Mouse (Mus musculus): ENCODE data around the gene Vmn1r53. TPM values are rescaled to one million over a fixed set of nuclear protein-coding genes. Genes with fewer than 3 reads are reported as not detected.
"Not testable (repeated sequence)": the region's sequence is repeated elsewhere in the genome, so short reads cannot be mapped to it uniquely, and the experiment has no call there.

The Vmn1r53 gene
- not detected for polyA plus RNA-seq (2017; shearing (Covaris generic))

- no peak for ATAC-seq
Observed at GRCm38 (mm10) chr6:90224338-90224737, at the start of gene Vmn1r53. Vmn1r53 (minus strand) TSS chr6:90224438.

GRCm38 (mm10) chr6:90246000-90246399 is 21.8 kb upstream of the Vmn1r53 start, which contains the start of gene Vmn1r54:
Vmn1r54 (plus strand) TSS chr6:90246300.
- ATAC-seq: no peak

- ATAC-seq: no peak
Observed at GRCm38 (mm10) chr6:90244019-90244418, 19.8 kb upstream of the Vmn1r53 start.

- ATAC-seq: no peak
Observed at GRCm38 (mm10) chr6:90232681-90233080, 8.4 kb upstream of the Vmn1r53 start.

GRCm38 (mm10) chr6:90232114-90232513 is 7.9 kb upstream of the Vmn1r53 start:
- not testable (repeated sequence) for ATAC-seq

- not testable (repeated sequence) for ATAC-seq
Observed at GRCm38 (mm10) chr6:90202493-90202892, 21.7 kb downstream of the Vmn1r53 start, which contains the start of gene V1ra8. V1ra8 (plus strand) TSS chr6:90202793.

- no peak for ATAC-seq
Observed at GRCm38 (mm10) chr6:90174508-90174907, 49.7 kb downstream of the Vmn1r53 start, which contains the start of gene Vmn1r52. Vmn1r52 (plus strand) TSS chr6:90174808.

Other genes starting within 250 kb of the Vmn1r53 start
- gene Vmn1r47, start 208.3 kb downstream of the Vmn1r53 start, polyA plus RNA-seq (2017; shearing (Covaris generic)): not detected
- not detected for gene Vmn1r48, start 187.6 kb downstream of the Vmn1r53 start, polyA plus RNA-seq (2017; shearing (Covaris generic))
- under 1 TPM in 2 of 3 experiments, not detected in 1; 0.07 to 0.08 TPM for gene Vmn1r49, start 145.9 kb downstream of the Vmn1r53 start, polyA plus RNA-seq (2017; shearing (Covaris generic))
- gene Vmn1r50, start 123.0 kb downstream of the Vmn1r53 start, polyA plus RNA-seq (2017; shearing (Covaris generic)): not detected
- gene Vmn1r51, start 101.8 kb downstream of the Vmn1r53 start, polyA plus RNA-seq (2017; shearing (Covaris generic)): not detected
- gene Vmn1r52, start 49.6 kb downstream of the Vmn1r53 start, polyA plus RNA-seq (2017; shearing (Covaris generic)): not detected
- not detected for gene V1ra8, start 21.6 kb downstream of the Vmn1r53 start, polyA plus RNA-seq (2017; shearing (Covaris generic))
- not detected for gene Vmn1r54, start 21.9 kb upstream of the Vmn1r53 start, polyA plus RNA-seq (2017; shearing (Covaris generic))
- not detected for gene BC048671, start 76.8 kb upstream of the Vmn1r53 start, polyA plus RNA-seq (2017; shearing (Covaris generic))
- not detected for gene Chst13, start 100.7 kb upstream of the Vmn1r53 start, polyA plus RNA-seq (2017; shearing (Covaris generic))
- not detected for gene Uroc1, start 108.8 kb upstream of the Vmn1r53 start, polyA plus RNA-seq (2017; shearing (Covaris generic))
- 1 to 10 TPM; 4.5 to 9.6 (median 7.7) TPM for gene Zxdc, start 145.1 kb upstream of the Vmn1r53 start, polyA plus RNA-seq (2017; shearing (Covaris generic))
- gene Cfap100, start 204.4 kb upstream of the Vmn1r53 start, polyA plus RNA-seq (2017; shearing (Covaris generic)): under 1 TPM in 1 of 3 experiments, not detected in 2; 0.36 TPM
- not detected for gene Klf15, start 238.1 kb upstream of the Vmn1r53 start, polyA plus RNA-seq (2017; shearing (Covaris generic))